Mouse (Mus musculus) cerebellum, adult 8-10 months (tissue): ENCODE data around the gene Agr2.

Experiments used
- DNase-seq: peaks from one replicate; pipeline ENCODE4 v3.0.0; 2022

Gene Agr2

GRCm38 (mm10) chr12:35992711-35993110 lies at the start of gene Agr2:
TSS of gene Agr2 (plus strand) at chr12:35992907.
- DNase-seq = no peak

GRCm38 (mm10) chr12:35951757-35952156 lies 41.0 kb upstream of the Agr2 start:
- DNase-seq = no peak

- no peak for DNase-seq
Measured at GRCm38 (mm10) chr12:35957235-35957634, 35.5 kb upstream of the Agr2 start.

GRCm38 (mm10) chr12:35966098-35966767 lies 26.5 kb upstream of the Agr2 start:
- DNase-seq = no peak

- no peak for DNase-seq
Measured at GRCm38 (mm10) chr12:35966768-35967141, 26.0 kb upstream of the Agr2 start.

- DNase-seq = no peak
Measured at GRCm38 (mm10) chr12:35975898-35976297, 16.8 kb upstream of the Agr2 start.

- no peak for DNase-seq
Measured at GRCm38 (mm10) chr12:35977633-35978246, 15.0 kb upstream of the Agr2 start.

- DNase-seq = no peak
Measured at GRCm38 (mm10) chr12:35979625-35980024, 13.1 kb upstream of the Agr2 start.

- no peak for DNase-seq
Measured at GRCm38 (mm10) chr12:35981732-35982360, 10.9 kb upstream of the Agr2 start.

GRCm38 (mm10) chr12:35983472-35983871 lies 9.2 kb upstream of the Agr2 start:
- no peak for DNase-seq

- no peak for DNase-seq
Measured at GRCm38 (mm10) chr12:35984743-35985142, 8.0 kb upstream of the Agr2 start.

GRCm38 (mm10) chr12:35993583-35993982 lies 876 bp downstream of the Agr2 start:
- DNase-seq = no peak

- no peak for DNase-seq
Measured at GRCm38 (mm10) chr12:35994098-35994497, 1.4 kb downstream of the Agr2 start.

GRCm38 (mm10) chr12:35995799-35996198 lies 3.1 kb downstream of the Agr2 start:
- peak; percentile 14 for DNase-seq

GRCm38 (mm10) chr12:36004714-36005113 lies 12.0 kb downstream of the Agr2 start:
- DNase-seq = no peak

GRCm38 (mm10) chr12:36007581-36007980 lies 14.9 kb downstream of the Agr2 start:
- DNase-seq = no peak

GRCm38 (mm10) chr12:36008364-36009047 lies 15.8 kb downstream of the Agr2 start:
- DNase-seq = no peak

GRCm38 (mm10) chr12:36013216-36013910 lies 20.7 kb downstream of the Agr2 start:
- DNase-seq = no peak

GRCm38 (mm10) chr12:36017791-36018190 lies 25.1 kb downstream of the Agr2 start:
- no peak for DNase-seq

GRCm38 (mm10) chr12:36019572-36019971 lies 26.9 kb downstream of the Agr2 start:
- no peak for DNase-seq

- DNase-seq = no peak
Measured at GRCm38 (mm10) chr12:36020081-36020480, 27.4 kb downstream of the Agr2 start.

- DNase-seq = no peak
Measured at GRCm38 (mm10) chr12:36020710-36021109, 28.0 kb downstream of the Agr2 start.

- no peak for DNase-seq
Measured at GRCm38 (mm10) chr12:36026126-36026525, 33.4 kb downstream of the Agr2 start.
